Comparison of ENCODE assay signal across 9 mouse cellular contexts in the genomic region with DNA sequence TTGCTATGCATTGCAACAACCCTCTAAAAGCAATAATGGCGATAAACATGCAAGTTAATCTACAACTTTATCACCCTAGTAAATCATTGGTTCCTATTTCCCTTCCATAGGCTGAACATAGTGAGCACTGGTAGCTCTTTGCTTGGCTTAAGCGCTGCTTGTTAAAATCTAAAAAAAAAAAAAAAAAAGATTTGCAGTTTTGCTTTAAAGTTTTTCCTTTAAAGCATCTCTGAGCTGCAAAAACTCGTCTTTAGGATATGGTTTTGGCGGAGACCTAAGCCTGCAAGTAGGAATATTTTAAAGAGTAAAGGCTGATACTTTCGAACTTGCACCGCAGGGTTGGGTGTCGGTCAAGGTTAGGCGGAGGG. TPM values are rescaled to one million over a fixed set of nuclear protein-coding genes. Genes with fewer than 3 reads are reported as not detected.
A peak's percentile ranks its signal among the peaks of the same experiment; 100 is the strongest.
DNase-seq lines count a peak whose midpoint lies in the region; ATAC-seq lines count a peak whose summit lies in the region.
"Had no signal": no experiment of that assay in that cellular context is flagged by ENCODE, and none has a peak within 500 bp of the region (broad histone marks: within the 10 kb centered on the region; RNA-seq: fewer than 3 reads in every experiment).

No protein-coding gene starts in this region.

- peak overlapping the region; percentile 64 for H3K9ac ChIP-seq in heart, embryonic 16.5 days (ENCODE audit: low read length)
- H3K9ac ChIP-seq in hindbrain, embryonic 11.5 days (ENCODE audit: low read depth, low read length) = peak overlapping the region; percentile 21; the same call in 1 of the 2 replicates

- peaks cover 10% of the 10 kb centered on the region for H3K4me1 ChIP-seq in heart, embryonic 16.5 days (ENCODE audit: control insufficient read depth, insufficient read depth, low read length)
- H3K4me1 ChIP-seq in hindbrain, embryonic 11.5 days (replicated peaks; ENCODE audit: control insufficient read depth, insufficient read depth, low read length) = no peaks in the 10 kb centered on the region
- H3K4me1 ChIP-seq in midbrain, embryonic 10.5 days = peaks cover 30% of the 10 kb centered on the region

- H3K4me3 ChIP-seq in heart, embryonic 16.5 days (ENCODE audit: low read length) = peak overlapping the region; percentile 81
- peak overlapping the region; percentile 84 for H3K4me3 ChIP-seq in hindbrain, embryonic 11.5 days (ENCODE audit: low read depth, low read length)
- peak overlapping the region; percentile 80 for H3K4me3 ChIP-seq in midbrain, embryonic 10.5 days

- H3K27ac ChIP-seq in heart, embryonic 16.5 days (ENCODE audit: low read length) = peak overlapping the region; percentile 95
- H3K27ac ChIP-seq in hindbrain, embryonic 11.5 days (ENCODE audit: low read depth, low read length) = no peak overlapping the region
- peak overlapping the region; percentile 96 for H3K27ac ChIP-seq in midbrain, embryonic 10.5 days (replicated peaks)

- no peak for DNase-seq in heart, adult 11 months
- DNase-seq in MEL-GATA-1-ER (ENCODE audit: extremely low read depth, low read depth) = peak; percentile 49
- DNase-seq in hindbrain, embryonic 11.5 days (ENCODE audit: low spot score) = peak; percentile 13
- no peak for DNase-seq in midbrain, embryonic 10.5 days (ENCODE audit: low spot score)
- DNase-seq in adrenal gland, adult 18-20 months (ENCODE audit: low spot score in 2 of 2) = no peak
- DNase-seq in adrenal gland, postnatal 25 days = no peak
- no peak for DNase-seq in ovary, adult 18-20 months (ENCODE audit: low spot score)

- peak overlapping the region; percentile 75 for H3K4me2 ChIP-seq in heart, embryonic 16.5 days (ENCODE audit: low read depth, low read length)
- peak overlapping the region; percentile 72 for H3K4me2 ChIP-seq in hindbrain, embryonic 11.5 days (replicated peaks; ENCODE audit: low read depth, low read length)

- H3K36me3 ChIP-seq in heart, embryonic 16.5 days (ENCODE audit: control insufficient read depth, insufficient read depth) = no peaks in the 10 kb centered on the region
- H3K36me3 ChIP-seq in hindbrain, embryonic 11.5 days (ENCODE audit: control insufficient read depth, insufficient read depth, low read length) = no peaks in the 10 kb centered on the region
- peaks cover 6% of the 10 kb centered on the region; the same call in 1 of the 2 replicates for H3K36me3 ChIP-seq in midbrain, embryonic 10.5 days

- H3K9me3 ChIP-seq in heart, embryonic 16.5 days (replicated peaks; ENCODE audit: control insufficient read depth, low read length) = no peaks in the 10 kb centered on the region
- H3K9me3 ChIP-seq in hindbrain, embryonic 11.5 days (ENCODE audit: control insufficient read depth, low read length) = no peaks in the 10 kb centered on the region
- no peaks in the 10 kb centered on the region for H3K9me3 ChIP-seq in midbrain, embryonic 10.5 days (replicated peaks)

- no peak for ATAC-seq in heart, embryonic 16.5 days (replicated peaks; ENCODE audit: extremely low read depth, insufficient read depth, low FRiP score)
- no peak for ATAC-seq in hindbrain, embryonic 11.5 days (ENCODE audit: low FRiP score)

- WGBS in heart, embryonic 16.5 days = 11% methylated on average over 8 of the region's 8 CpGs
- 10% methylated on average over 8 of the region's 8 CpGs for WGBS in hindbrain, embryonic 11.5 days
- 14% methylated on average over 8 of the region's 8 CpGs for WGBS in midbrain, embryonic 10.5 days

- H3K27me3 ChIP-seq in heart, embryonic 16.5 days (ENCODE audit: control insufficient read depth, insufficient read depth, low read length) = no peaks in the 10 kb centered on the region
- no peaks in the 10 kb centered on the region for H3K27me3 ChIP-seq in hindbrain, embryonic 11.5 days (ENCODE audit: control insufficient read depth, insufficient read depth, low read length)
- H3K27me3 ChIP-seq in midbrain, embryonic 10.5 days (ENCODE audit: low read depth, poor library complexity, severe bottlenecking) = peaks cover 23% of the 10 kb centered on the region
- H3K27me3 ChIP-seq: Patski had no signal

RNA-seq across cellular contexts. Expression of a gene that starts 0.4 kb away (rescaled TPM):
- 49.2 and 53.8 TPM in 2 replicates for polyA plus RNA-seq in heart, embryonic 16.5 days (2015; fragmentation: Nextera tagmentation; extraction: Ambion mirVana)
- 59.0 and 69.2 TPM in 2 replicates for polyA plus RNA-seq in hindbrain, embryonic 11.5 days (2014; fragmentation: Nextera tagmentation; extraction: Ambion mirVana)
- 68.7 and 71.9 TPM in 2 replicates for polyA plus RNA-seq in midbrain, embryonic 10.5 days (2016; fragmentation: Nextera tagmentation; extraction: Ambion mirVana)
- 10 to 100 TPM; 19.8 to 34.3 TPM for total RNA-seq in adrenal gland, adult 18-20 months (2021)
- total RNA-seq in adrenal gland, postnatal 25 days (2021) = 37.9 and 42.6 TPM in 2 replicates

RNA-seq across cellular contexts. Expression of a gene that starts 35.3 kb away (rescaled TPM):
- 9.0 and 9.5 TPM in 2 replicates for polyA plus RNA-seq in heart, embryonic 16.5 days (2015; fragmentation: Nextera tagmentation; extraction: Ambion mirVana)
- 5.2 and 7.0 TPM in 2 replicates for polyA plus RNA-seq in hindbrain, embryonic 11.5 days (2014; fragmentation: Nextera tagmentation; extraction: Ambion mirVana)
- polyA plus RNA-seq in midbrain, embryonic 10.5 days (2016; fragmentation: Nextera tagmentation; extraction: Ambion mirVana) = 8.4 and 9.8 TPM in 2 replicates
- 10 to 100 TPM; 29.9 to 33.1 TPM for total RNA-seq in adrenal gland, adult 18-20 months (2021)
- total RNA-seq in adrenal gland, postnatal 25 days (2021) = 34.8 and 52.2 TPM in 2 replicates

Comparison
In these comparisons a context has a peak if more than half of its experiments do, and no peak if none do; other contexts are left out.
1. DNase-seq: peak in MEL-GATA-1-ER (single experiment) and hindbrain, embryonic 11.5 days (single experiment); none in heart, adult 11 months (single experiment), midbrain, embryonic 10.5 days (single experiment), adrenal gland, adult 18-20 months (0 of 2), adrenal gland, postnatal 25 days (single experiment) and ovary, adult 18-20 months (single experiment).
2. Peak in every context shown above with its lines, with median percentiles within 50 percentile points of each other: H3K4me3 ChIP-seq.